Mouse (Mus musculus): ENCODE measurements around the gene Lrrc3c.

DNA sequence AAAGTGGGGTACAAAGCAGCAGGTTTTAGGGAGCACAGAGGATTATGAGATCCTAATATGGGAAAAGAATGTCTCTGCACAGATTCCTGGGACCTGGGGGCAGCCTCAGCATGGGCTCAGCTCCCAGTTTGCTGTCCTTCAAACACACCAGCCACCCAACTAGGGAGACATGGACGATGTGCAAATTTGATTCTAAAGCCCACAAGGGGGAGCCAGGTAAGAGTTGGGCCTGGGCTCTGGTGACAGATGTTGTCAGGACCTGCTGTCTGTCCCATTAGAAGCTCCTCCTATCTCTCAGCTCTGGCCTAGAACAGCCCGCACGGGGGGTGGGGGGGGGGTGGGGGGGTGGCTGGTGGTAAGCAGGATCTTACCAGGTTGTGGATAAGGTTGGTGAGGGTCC, 14.5 kb upstream of the Lrrc3c start:
- TF ChIP-seq CTCF (IDR thresholded peaks at IDR 0.05; ENCODE audit: extremely low read depth, insufficient read depth, insufficient read length, insufficient replicate concordance) (no peak), POLR2A (IDR thresholded peaks at IDR 0.05; ENCODE audit: low read depth, low read length) (no peak)
